Mouse (Mus musculus): ENCODE results near the gene Luzp1. TPM values are rescaled to one million over a fixed set of nuclear protein-coding genes. Genes with fewer than 3 reads are reported as not detected.

Gene Luzp1
- total and polyA plus RNA-seq, 2 experiments from 2014 or later = 22.6 to 91.1 TPM

- Histone ChIP-seq H3K4me3 (ENCODE audit: low read depth, low read length) (no peak overlapping the region), H3K4me2 (ENCODE audit: low read depth, low read length) (no peak overlapping the region), H3K9ac (replicated peaks; ENCODE audit: low read depth, low read length) (no peak overlapping the region), H3K9me3 (replicated peaks; ENCODE audit: control insufficient read depth, low read length) (no peaks in the 10 kb centered on the region), H3K27ac (ENCODE audit: low read depth) (no peak overlapping the region), H3K36me3 (replicated peaks; ENCODE audit: control insufficient read depth, insufficient read depth, low read length) (peaks cover 8% of the 10 kb centered on the region; the same call in 1 of the 2 replicates), H3K27me3 (ENCODE audit: control insufficient read depth, insufficient read depth, low read length) (no peaks in the 10 kb centered on the region), H3K4me1 (ENCODE audit: control insufficient read depth, insufficient read depth) (0 out of 2 replicates have a peak, but pooled peaks cover 7% of the 10 kb centered on the region)
- TF ChIP-seq CTCF (IDR thresholded peaks at IDR 0.05; ENCODE audit: low read depth) = no peak
- TF ChIP-seq EP300 (IDR thresholded peaks at IDR 0.05; ENCODE audit: low read depth) = no peak
- 81% methylated on average over 4 of the region's 4 CpGs for WGBS
- DNase-seq (ENCODE audit: low spot score) = no peak
- ATAC-seq (ENCODE audit: insufficient read depth, low read depth) = no peak
Observed at GRCm38 (mm10) chr4:136587221-136587827, 117.8 kb downstream of the Luzp1 start.

- 62% methylated on average over 4 of the region's 4 CpGs for WGBS
- no peak for TF ChIP-seq CTCF (IDR thresholded peaks at IDR 0.05; ENCODE audit: low read depth)
- TF ChIP-seq EP300 (IDR thresholded peaks at IDR 0.05; ENCODE audit: low read depth) = no peak
- ATAC-seq (ENCODE audit: insufficient read depth, low read depth) = no peak
- no peaks in the 10 kb centered on the region for H3K9me3 ChIP-seq (replicated peaks; ENCODE audit: control insufficient read depth, low read length)
- no peak overlapping the region for H3K9ac ChIP-seq (replicated peaks; ENCODE audit: low read depth, low read length)
- H3K36me3 ChIP-seq (replicated peaks; ENCODE audit: control insufficient read depth, insufficient read depth, low read length) = peaks cover 8% of the 10 kb centered on the region; the same call in 1 of the 2 replicates
- H3K4me3 ChIP-seq (ENCODE audit: low read depth, low read length) = no peak overlapping the region
- no peak for DNase-seq (ENCODE audit: low spot score)
- 0 out of 2 replicates have a peak, but pooled peaks cover 4% of the 10 kb centered on the region for H3K4me1 ChIP-seq (ENCODE audit: control insufficient read depth, insufficient read depth)
- no peaks in the 10 kb centered on the region for H3K27me3 ChIP-seq (ENCODE audit: control insufficient read depth, insufficient read depth, low read length)
- no peak overlapping the region for H3K27ac ChIP-seq (ENCODE audit: low read depth)
- no peak overlapping the region for H3K4me2 ChIP-seq (ENCODE audit: low read depth, low read length)
Observed at GRCm38 (mm10) chr4:136588003-136588402, 118.4 kb downstream of the Luzp1 start.

- DNase-seq (ENCODE audit: low spot score) (no peak), ATAC-seq (ENCODE audit: insufficient read depth, low read depth) (no peak)
- no peaks in the 10 kb centered on the region for H3K4me1 ChIP-seq (ENCODE audit: control insufficient read depth, insufficient read depth)
- no peaks in the 10 kb centered on the region for H3K27me3 ChIP-seq (ENCODE audit: control insufficient read depth, insufficient read depth, low read length)
- TF ChIP-seq CTCF (IDR thresholded peaks at IDR 0.05; ENCODE audit: low read depth) (no peak), EP300 (IDR thresholded peaks at IDR 0.05; ENCODE audit: low read depth) (no peak)
- no peaks in the 10 kb centered on the region for H3K9me3 ChIP-seq (replicated peaks; ENCODE audit: control insufficient read depth, low read length)
- 0 out of 2 replicates have a peak, but pooled peaks cover 8% of the 10 kb centered on the region for H3K36me3 ChIP-seq (replicated peaks; ENCODE audit: control insufficient read depth, insufficient read depth, low read length)
- no peak overlapping the region for H3K9ac ChIP-seq (replicated peaks; ENCODE audit: low read depth, low read length)
- no peak overlapping the region for H3K27ac ChIP-seq (ENCODE audit: low read depth)
- H3K4me3 ChIP-seq (ENCODE audit: low read depth, low read length) = no peak overlapping the region
- WGBS = 62% methylated on average over 4 of the region's 4 CpGs
- no peak overlapping the region for H3K4me2 ChIP-seq (ENCODE audit: low read depth, low read length)
Observed at GRCm38 (mm10) chr4:136592111-136592510, 122.5 kb downstream of the Luzp1 start.

GRCm38 (mm10) chr4:136594006-136594405, 124.4 kb downstream of the Luzp1 start:
- H3K4me2 ChIP-seq (ENCODE audit: low read depth, low read length) = no peak overlapping the region
- no peaks in the 10 kb centered on the region for H3K27me3 ChIP-seq (ENCODE audit: control insufficient read depth, insufficient read depth, low read length)
- WGBS = 96% methylated on average over 2 of the region's 2 CpGs
- ATAC-seq (ENCODE audit: insufficient read depth, low read depth) (no peak), DNase-seq (ENCODE audit: low spot score) (no peak)
- H3K4me1 ChIP-seq (ENCODE audit: control insufficient read depth, insufficient read depth) = no peaks in the 10 kb centered on the region
- H3K27ac ChIP-seq (ENCODE audit: low read depth) = no peak overlapping the region
- H3K4me3 ChIP-seq (ENCODE audit: low read depth, low read length) = no peak overlapping the region
- no peak for TF ChIP-seq CTCF (IDR thresholded peaks at IDR 0.05; ENCODE audit: low read depth)
- no peak for TF ChIP-seq EP300 (IDR thresholded peaks at IDR 0.05; ENCODE audit: low read depth)
- no peaks in the 10 kb centered on the region for H3K9me3 ChIP-seq (replicated peaks; ENCODE audit: control insufficient read depth, low read length)
- H3K9ac ChIP-seq (replicated peaks; ENCODE audit: low read depth, low read length) = no peak overlapping the region
- 0 out of 2 replicates have a peak, but pooled peaks cover 8% of the 10 kb centered on the region for H3K36me3 ChIP-seq (replicated peaks; ENCODE audit: control insufficient read depth, insufficient read depth, low read length)

GRCm38 (mm10) chr4:136595221-136595620, 125.7 kb downstream of the Luzp1 start:
- Histone ChIP-seq H3K4me3 (ENCODE audit: low read depth, low read length) (no peak overlapping the region), H3K27me3 (ENCODE audit: control insufficient read depth, insufficient read depth, low read length) (no peaks in the 10 kb centered on the region), H3K9me3 (replicated peaks; ENCODE audit: control insufficient read depth, low read length) (no peaks in the 10 kb centered on the region), H3K36me3 (replicated peaks; ENCODE audit: control insufficient read depth, insufficient read depth, low read length) (0 out of 2 replicates have a peak, but pooled peaks cover 3% of the 10 kb centered on the region), H3K27ac (ENCODE audit: low read depth) (no peak overlapping the region), H3K9ac (replicated peaks; ENCODE audit: low read depth, low read length) (no peak overlapping the region), H3K4me2 (ENCODE audit: low read depth, low read length) (no peak overlapping the region), H3K4me1 (ENCODE audit: control insufficient read depth, insufficient read depth) (0 out of 2 replicates have a peak, but pooled peaks cover under 1% of the 10 kb centered on the region)
- TF ChIP-seq EP300 (IDR thresholded peaks at IDR 0.05; ENCODE audit: low read depth) = no peak
- no peak for TF ChIP-seq CTCF (IDR thresholded peaks at IDR 0.05; ENCODE audit: low read depth)
- 67% methylated on average over 6 of the region's 6 CpGs for WGBS
- ATAC-seq (ENCODE audit: insufficient read depth, low read depth) = no peak
- no peak for DNase-seq (ENCODE audit: low spot score)
